Mouse (Mus musculus) heart, postnatal 0 days (tissue): Measurements from ENCODE around the gene Poll.

ENCODE experiments used
- CTCF ChIP-seq: IDR thresholded peaks from 2 replicates; pipeline ENCODE4 v1.5.1; 2016; ENCODE audit warnings: antibody characterized with exemption, control low read depth, low read depth
- EP300 ChIP-seq: IDR thresholded peaks from 2 replicates; pipeline ENCODE4 v1.6.1; 2016; ENCODE audit warnings: antibody characterized with exemption, low read depth

DNA sequence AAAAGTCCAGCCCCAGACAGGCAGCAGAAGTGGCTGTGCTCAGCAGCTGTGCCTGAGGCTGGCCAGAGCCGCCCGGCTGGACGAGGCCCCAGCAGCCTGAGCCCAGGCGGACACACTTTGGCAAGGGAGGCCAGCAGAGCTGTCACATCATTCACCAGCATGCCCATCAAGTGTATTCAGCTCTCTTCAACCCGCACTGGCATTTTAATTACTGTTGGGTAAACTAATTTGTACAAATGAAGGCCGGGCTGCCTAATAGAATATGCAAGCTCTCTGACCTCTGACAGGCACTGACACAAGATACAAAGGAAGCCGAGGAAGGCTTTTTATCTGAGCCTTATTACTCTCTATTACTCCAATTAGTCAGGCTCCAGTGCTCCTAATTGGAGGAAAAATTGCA is 35.7 kb upstream of the Poll start:
- no peak for TF ChIP-seq CTCF
- no peak for TF ChIP-seq EP300
